Mouse (Mus musculus): ENCODE results near the gene Hspa4. TPM values are rescaled to one million over a fixed set of nuclear protein-coding genes. Genes with fewer than 3 reads are reported as not detected.

Gene Hspa4
- polyA plus RNA-seq (2012; rRNA removed): 19.8 and 20.3 TPM in 2 replicates

GRCm38 (mm10) chr11:53300330-53301166 is at the start of gene Hspa4:
TSS of gene Hspa4 (minus strand) at chr11:53300457.

GRCm38 (mm10) chr11:53324512-53324968 is 24.3 kb upstream of the Hspa4 start, which contains the start of gene Zcchc10:
TSS of gene Zcchc10 (plus strand) at chr11:53324679.

Other genes starting within 250 kb of the Hspa4 start
- 5.4 TPM in 2 replicates for gene Zcchc10, start 24.2 kb upstream of the Hspa4 start, polyA plus RNA-seq (2012; rRNA removed)
- gene Aff4, start 50.4 kb upstream of the Hspa4 start, polyA plus RNA-seq (2012; rRNA removed): 6.2 and 6.4 TPM in 2 replicates
- gene Leap2, start 122.7 kb upstream of the Hspa4 start, polyA plus RNA-seq (2012; rRNA removed): 74.6 and 101 TPM in 2 replicates
- 395 and 408 TPM in 2 replicates for gene Uqcrq, start 130.4 kb upstream of the Hspa4 start, polyA plus RNA-seq (2012; rRNA removed)
- gene Gdf9, start 130.6 kb upstream of the Hspa4 start, polyA plus RNA-seq (2012; rRNA removed): 0.26 and 0.31 TPM in 2 replicates
- 0.42 and 0.60 TPM in 2 replicates for gene Gm10447, start 156.7 kb upstream of the Hspa4 start, polyA plus RNA-seq (2012; rRNA removed)
- 6.0 and 7.0 TPM in 2 replicates for gene Shroom1, start 156.7 kb upstream of the Hspa4 start, polyA plus RNA-seq (2012; rRNA removed)
- gene Gm9837, start 170.0 kb upstream of the Hspa4 start, polyA plus RNA-seq (2012; rRNA removed): not detected in 2 replicates
- 0.07 and 0.10 TPM in 2 replicates for gene Gm9945, start 179.7 kb upstream of the Hspa4 start, polyA plus RNA-seq (2012; rRNA removed)
- 9.6 and 11.0 TPM in 2 replicates for gene Sowaha, start 179.8 kb upstream of the Hspa4 start, polyA plus RNA-seq (2012; rRNA removed)
- gene Sept8, start 218.8 kb upstream of the Hspa4 start, polyA plus RNA-seq (2012; rRNA removed): 12.5 and 15.9 TPM in 2 replicates

All from liver, embryonic 18 days (tissue).